Mouse (Mus musculus) forebrain, embryonic 10.5 days (tissue): ENCODE data around the gene Selenos. TPM values are rescaled to one million over a fixed set of nuclear protein-coding genes. Genes with fewer than 3 reads are reported as not detected.

Experiments used
- DNase-seq: peaks from one replicate; pipeline ENCODE4 v3.0.0-alpha.2; 2017; ENCODE audit warnings: low spot score; ENCODE audit errors: extremely low spot score
- H3K27ac ChIP-seq: fragments of 300-500 bp; sonication (generic); 2 replicates; pipeline ENCODE4 v1.5.1; 2016; ENCODE audit warnings: mild to moderate bottlenecking
- H3K27me3 ChIP-seq: fragments of 300-500 bp; sonication (generic); 2 replicates; pipeline ENCODE4 v1.6.1; 2016; ENCODE audit warnings: mild to moderate bottlenecking; ENCODE audit not compliant: poor library complexity, severe bottlenecking
- H3K36me3 ChIP-seq: fragments of 300-500 bp; sonication (generic); replicated peaks from 2 replicates; pipeline ENCODE4 v1.6.1; 2016; ENCODE audit warnings: mild to moderate bottlenecking, moderate library complexity
- H3K4me1 ChIP-seq: fragments of 300-500 bp; sonication (generic); 2 replicates; pipeline ENCODE4 v1.6.1; 2016
- H3K4me3 ChIP-seq: fragments of 300-500 bp; sonication (generic); 2 replicates; pipeline ENCODE4 v1.5.1; 2016; ENCODE audit warnings: mild to moderate bottlenecking, moderate library complexity
- H3K9me3 ChIP-seq: fragments of 300-500 bp; sonication (generic); 2 replicates; pipeline ENCODE4 v1.6.1; 2016; ENCODE audit warnings: mild to moderate bottlenecking, moderate library complexity
- WGBS: fragments of 180-500 bp; shearing (Covaris S2); methylation state at CpG from one replicate; pipeline ENCODE4 v1.1.7; 2016; 5-methylcytosine and 5-hydroxymethylcytosine counted together
- polyA plus RNA-seq: library from polyadenylated mRNA; unstranded; fragments of >200 nt; fragmentation: Nextera tagmentation; extraction: Ambion mirVana; gene quantifications from 2 replicates; pipeline ENCODE4 v1.2.1, GENCODE M21; 2016

Gene Selenos
- polyA plus RNA-seq, 1 experiment from 2014 or later, result 81.4 TPM

DNA sequence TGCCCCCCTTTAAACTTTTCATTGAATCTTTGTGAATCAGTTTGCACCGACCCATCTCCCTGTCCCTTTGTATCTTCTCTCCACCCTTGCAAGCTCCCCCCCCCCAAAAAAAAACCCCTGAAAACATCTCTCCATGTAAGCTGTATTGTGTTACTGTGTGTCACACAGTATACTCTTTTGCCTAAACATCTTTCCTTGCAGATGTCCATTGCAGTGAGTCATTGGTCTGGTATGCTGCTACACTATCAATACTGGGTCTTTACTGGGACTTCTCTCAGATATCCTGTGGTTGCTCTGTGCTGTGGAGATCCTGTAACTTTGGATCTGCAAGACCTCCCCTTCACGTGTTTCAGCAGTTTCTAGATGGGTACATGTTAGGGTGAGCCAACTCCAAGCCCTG is 50.8 kb downstream of the Selenos start:
- H3K27ac ChIP-seq, result no peak overlapping the region
- DNase-seq, result no peak
- peaks cover 60% of the 10 kb centered on the region for H3K36me3 ChIP-seq
- H3K27me3 ChIP-seq, result peaks cover 20% of the 10 kb centered on the region
- H3K4me3 ChIP-seq, result no peak overlapping the region
- H3K4me1 ChIP-seq, result peaks cover 33% of the 10 kb centered on the region
- no peaks in the 10 kb centered on the region for H3K9me3 ChIP-seq
- WGBS, result 93% methylated on average over 2 of the region's 2 CpGs

DNA sequence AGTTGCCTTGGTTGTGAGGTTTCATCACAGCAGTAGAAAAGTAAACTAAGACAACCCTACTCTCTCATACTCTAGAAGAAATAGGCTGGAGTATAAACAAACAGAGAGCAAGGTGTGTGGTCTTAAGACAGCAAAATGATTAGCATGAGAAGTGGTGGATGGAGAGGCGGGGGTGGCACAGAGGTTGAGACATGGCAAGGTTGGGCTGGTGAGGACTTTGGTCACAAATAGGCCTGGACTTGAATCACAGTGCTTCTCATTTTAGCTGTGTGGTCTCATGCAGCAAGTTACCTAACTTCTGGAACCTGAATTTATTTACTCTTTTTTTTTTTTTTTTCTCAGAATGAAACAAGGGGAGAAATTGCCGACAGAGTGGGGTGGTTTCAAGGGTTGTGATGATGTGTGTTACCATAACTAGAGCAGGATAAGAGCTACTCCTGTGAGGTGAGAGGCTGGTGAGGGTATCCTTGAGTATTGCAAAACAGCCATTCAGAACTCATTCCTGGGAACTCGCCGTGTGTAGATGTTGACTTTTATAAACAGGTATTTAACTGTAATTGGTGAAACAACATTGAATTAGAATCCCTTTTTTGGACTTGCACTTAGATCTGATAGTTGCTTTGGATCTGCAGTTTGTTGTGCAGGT is 52.5 kb downstream of the Selenos start:
- no peak overlapping the region for H3K27ac ChIP-seq
- H3K4me3 ChIP-seq, result no peak overlapping the region
- peaks cover 44% of the 10 kb centered on the region for H3K36me3 ChIP-seq
- DNase-seq, result no peak
- 89% methylated on average over 4 of the region's 4 CpGs for whole genome bisulfite sequencing
- no peaks in the 10 kb centered on the region for H3K9me3 ChIP-seq
- peaks cover 44% of the 10 kb centered on the region for H3K4me1 ChIP-seq
- peaks cover 5% of the 10 kb centered on the region for H3K27me3 ChIP-seq

DNA sequence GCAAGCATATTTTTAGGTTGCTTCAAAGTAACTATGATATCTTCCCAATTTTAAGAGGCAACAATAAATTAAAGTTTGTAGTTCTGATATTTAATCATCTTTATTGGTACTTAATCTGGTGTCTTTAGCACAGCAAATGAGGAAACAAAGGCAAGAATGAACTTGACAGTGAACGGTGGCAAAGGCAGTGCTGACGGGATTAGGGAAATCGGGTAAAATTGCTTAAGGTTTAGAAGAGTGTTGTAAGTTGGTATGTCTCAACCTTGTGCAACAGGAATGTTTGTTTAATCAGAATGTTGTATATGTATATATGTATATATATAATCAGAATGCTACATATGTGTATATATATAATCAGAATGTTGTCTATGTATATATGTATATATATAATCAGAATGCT is 54.7 kb downstream of the Selenos start:
- 95% methylated on average over 3 of the region's 3 CpGs for WGBS
- Histone ChIP-seq H3K27ac (no peak overlapping the region), H3K4me3 (no peak overlapping the region), H3K27me3 (peaks cover 4% of the 10 kb centered on the region; the same call in 1 of the 2 replicates), H3K9me3 (no peaks in the 10 kb centered on the region), H3K36me3 (peaks cover 37% of the 10 kb centered on the region), H3K4me1 (peaks cover 27% of the 10 kb centered on the region)
- DNase-seq, result no peak

DNA sequence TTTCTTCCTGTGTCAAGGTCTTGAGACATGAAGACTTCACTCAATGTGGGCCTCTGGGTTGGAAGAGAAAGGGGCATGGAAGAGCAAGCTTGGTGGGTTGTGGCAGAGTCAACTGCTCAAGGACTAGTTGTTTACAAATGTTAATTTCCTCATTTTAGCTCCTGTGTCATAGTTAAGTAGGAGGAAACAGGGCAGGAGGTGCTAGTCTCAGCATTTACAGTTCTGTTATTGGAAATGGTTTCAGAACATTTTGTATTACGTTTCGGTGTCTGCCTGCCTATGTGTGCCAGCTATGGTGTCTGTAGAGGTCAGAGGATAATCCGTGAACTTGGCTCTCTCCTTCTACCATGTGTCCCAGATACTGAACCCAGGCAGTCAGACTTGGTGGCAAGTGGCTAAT is 56.2 kb downstream of the Selenos start:
- H3K36me3 ChIP-seq, result peaks cover 36% of the 10 kb centered on the region
- H3K4me1 ChIP-seq, result peaks cover 40% of the 10 kb centered on the region
- no peak for DNase-seq
- H3K9me3 ChIP-seq, result no peaks in the 10 kb centered on the region
- 91% methylated on average over 3 of the region's 3 CpGs for WGBS
- H3K27me3 ChIP-seq, result 0 out of 2 replicates have a peak, but pooled peaks cover under 1% of the 10 kb centered on the region
- no peak overlapping the region for H3K27ac ChIP-seq
- no peak overlapping the region for H3K4me3 ChIP-seq

DNA sequence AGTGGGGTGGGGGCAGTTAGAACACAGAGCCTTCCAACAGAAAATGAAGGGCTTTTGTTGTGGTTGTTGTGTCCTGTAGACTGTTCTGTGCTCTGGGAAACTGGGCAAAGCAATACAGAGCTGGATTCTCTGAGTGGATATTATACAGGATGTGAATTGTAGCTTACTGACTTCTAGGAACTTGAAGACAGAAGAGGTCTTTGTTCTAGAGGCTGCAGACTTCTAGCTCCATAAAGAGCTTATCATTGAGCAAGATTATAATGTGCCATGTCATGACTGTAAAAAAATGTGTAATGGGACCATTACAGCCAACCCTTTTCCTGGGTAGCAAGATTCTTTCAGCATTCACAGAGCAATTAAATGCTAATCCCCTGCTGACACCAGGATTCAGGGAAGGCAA is 56.7 kb downstream of the Selenos start:
- Histone ChIP-seq H3K36me3 (peaks cover 30% of the 10 kb centered on the region), H3K9me3 (no peaks in the 10 kb centered on the region), H3K27me3 (no peaks in the 10 kb centered on the region), H3K4me3 (no peak overlapping the region), H3K27ac (no peak overlapping the region), H3K4me1 (peaks cover 46% of the 10 kb centered on the region)
- DNase-seq, result no peak

DNA sequence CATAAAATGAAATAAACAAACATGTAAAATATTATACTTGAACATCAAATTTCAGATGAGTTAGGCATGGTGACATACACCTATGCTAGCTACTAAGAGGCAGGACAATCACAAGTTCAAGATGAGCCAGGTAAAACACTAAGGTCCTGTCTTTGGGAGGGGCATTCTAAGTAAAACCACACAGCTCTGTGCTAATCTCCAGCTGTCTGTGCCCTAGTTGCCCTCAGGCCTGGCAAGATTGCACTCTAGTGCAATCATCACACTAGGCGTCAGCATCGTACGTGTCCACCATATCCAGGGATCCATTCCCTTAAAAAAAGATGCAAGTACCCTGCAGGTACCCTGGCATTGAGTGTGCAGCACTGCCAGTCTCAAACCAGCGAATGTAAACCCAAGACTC is 57.9 kb downstream of the Selenos start:
- 93% methylated on average over 4 of the region's 4 CpGs for WGBS

DNA sequence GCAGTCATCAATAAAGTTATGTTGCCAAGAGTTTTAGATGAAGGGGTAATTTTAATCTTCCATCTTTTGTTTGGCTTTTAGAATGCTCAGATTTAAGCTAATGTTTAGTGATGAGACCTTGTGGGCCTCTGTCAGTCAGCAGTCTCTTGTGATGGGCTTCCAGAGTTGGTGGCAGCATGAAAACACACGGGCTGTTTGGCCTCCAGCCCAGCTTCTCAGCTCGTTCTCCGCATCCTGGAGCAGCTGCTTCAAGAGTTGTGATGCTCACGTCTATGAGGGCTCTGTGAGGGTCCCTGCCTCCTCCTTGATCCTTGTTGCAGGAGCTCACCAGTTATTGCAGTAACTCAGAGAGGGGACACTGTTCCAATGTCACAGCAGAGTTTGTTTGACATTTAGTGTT is 58.9 kb downstream of the Selenos start:
- peaks cover 61% of the 10 kb centered on the region for H3K4me1 ChIP-seq
- H3K27me3 ChIP-seq, result no peaks in the 10 kb centered on the region
- WGBS, result 79% methylated on average over 4 of the region's 4 CpGs
- no peaks in the 10 kb centered on the region for H3K9me3 ChIP-seq
- H3K36me3 ChIP-seq, result peaks cover 24% of the 10 kb centered on the region
- DNase-seq, result no peak
- no peak overlapping the region for H3K4me3 ChIP-seq
- H3K27ac ChIP-seq, result no peak overlapping the region

More for the DNA sequence above, 57.9 kb downstream of the Selenos start:
- Histone ChIP-seq H3K36me3 (peaks cover 23% of the 10 kb centered on the region), H3K4me3 (no peak overlapping the region), H3K9me3 (no peaks in the 10 kb centered on the region), H3K27me3 (no peaks in the 10 kb centered on the region), H3K27ac (no peak overlapping the region), H3K4me1 (peaks cover 56% of the 10 kb centered on the region)
- DNase-seq, result no peak

DNA sequence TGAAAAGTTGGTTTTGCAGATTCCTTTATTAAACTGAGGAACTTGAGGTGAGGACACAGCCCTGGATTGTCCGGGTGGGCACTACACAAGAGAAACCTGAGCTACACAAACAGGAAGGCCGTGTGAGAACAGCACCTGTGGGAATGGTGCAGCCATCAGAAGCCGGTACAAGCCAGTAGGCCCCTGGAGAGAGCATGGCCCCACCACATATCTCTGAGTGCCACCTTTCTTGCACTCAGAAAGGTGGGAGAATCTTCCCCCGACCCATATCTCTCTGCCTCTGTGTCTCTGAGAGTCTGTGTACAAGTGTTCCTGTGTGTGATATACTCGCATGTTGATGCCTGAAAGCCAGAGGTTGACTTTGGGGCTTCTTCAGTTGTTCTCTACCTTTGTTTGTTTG is 59.4 kb downstream of the Selenos start:
- Histone ChIP-seq H3K27ac (no peak overlapping the region), H3K36me3 (peaks cover 29% of the 10 kb centered on the region), H3K27me3 (no peaks in the 10 kb centered on the region), H3K4me3 (no peak overlapping the region), H3K4me1 (peaks cover 61% of the 10 kb centered on the region), H3K9me3 (no peaks in the 10 kb centered on the region)
- DNase-seq, result no peak
- WGBS, result 88% methylated on average over 5 of the region's 5 CpGs

Other genes starting within 250 kb of the Selenos start
- 1.2 and 1.8 TPM in 2 replicates for gene Pcsk6, start 217.9 kb upstream of the Selenos start, polyA plus RNA-seq
- gene Gm45213, start 36.0 kb upstream of the Selenos start, polyA plus RNA-seq, result not detected in 2 replicates
- 292 and 294 TPM in 2 replicates for gene Snrpa1, start 20.6 kb upstream of the Selenos start, polyA plus RNA-seq
- 13.1 and 13.5 TPM in 2 replicates for gene Chsy1, start 29.9 kb downstream of the Selenos start, polyA plus RNA-seq